Mouse (Mus musculus): ENCODE results near the gene Grid1. TPM values are rescaled to one million over a fixed set of nuclear protein-coding genes. Genes with fewer than 3 reads are reported as not detected.

Gene Grid1
- polyA plus RNA-seq, 1 experiment from 2014 or later = 2.4 TPM

- no peak overlapping the region for H3K4me3 ChIP-seq
- no peak overlapping the region for H3K27ac ChIP-seq
- no peak for ATAC-seq (ENCODE audit: low FRiP score, low read depth)
- no peak overlapping the region for H3K4me2 ChIP-seq (replicated peaks)
- WGBS = 81% methylated on average over 3 of the region's 3 CpGs
- H3K36me3 ChIP-seq = no peaks in the 10 kb centered on the region
- no peak overlapping the region for H3K9ac ChIP-seq
- H3K27me3 ChIP-seq (replicated peaks) = no peaks in the 10 kb centered on the region
- no peaks in the 10 kb centered on the region for H3K9me3 ChIP-seq
- peaks cover 6% of the 10 kb centered on the region; the same call in 1 of the 2 replicates for H3K4me1 ChIP-seq
Measured at GRCm38 (mm10) chr14:34972930-34973329, 153.0 kb downstream of the Grid1 start.

- WGBS = 22% methylated on average over 2 of the region's 2 CpGs
- H3K9ac ChIP-seq = no peak overlapping the region
- H3K9me3 ChIP-seq = no peaks in the 10 kb centered on the region
- no peaks in the 10 kb centered on the region for H3K27me3 ChIP-seq (replicated peaks)
- H3K4me2 ChIP-seq (replicated peaks) = no peak overlapping the region
- no peaks in the 10 kb centered on the region for H3K36me3 ChIP-seq
- no peaks in the 10 kb centered on the region for H3K4me1 ChIP-seq
- H3K27ac ChIP-seq = no peak overlapping the region
- H3K4me3 ChIP-seq = no peak overlapping the region
- no peak for ATAC-seq (ENCODE audit: low FRiP score, low read depth)
Measured at GRCm38 (mm10) chr14:34980756-34981155, 160.8 kb downstream of the Grid1 start.

- Histone ChIP-seq H3K9ac (no peak overlapping the region), H3K27ac (no peak overlapping the region), H3K4me1 (no peaks in the 10 kb centered on the region), H3K9me3 (no peaks in the 10 kb centered on the region), H3K27me3 (replicated peaks) (no peaks in the 10 kb centered on the region), H3K36me3 (no peaks in the 10 kb centered on the region), H3K4me2 (replicated peaks) (no peak overlapping the region), H3K4me3 (no peak overlapping the region)
- WGBS = 72% methylated on average over 5 of the region's 5 CpGs
- ATAC-seq (ENCODE audit: low FRiP score, low read depth) = no peak
Measured at GRCm38 (mm10) chr14:34989131-34989530, 169.2 kb downstream of the Grid1 start.

GRCm38 (mm10) chr14:35006736-35007135 lies 186.8 kb downstream of the Grid1 start:
- no peaks in the 10 kb centered on the region for H3K27me3 ChIP-seq (replicated peaks)
- H3K9me3 ChIP-seq = no peaks in the 10 kb centered on the region
- H3K4me2 ChIP-seq (replicated peaks) = no peak overlapping the region
- H3K4me1 ChIP-seq = peaks cover 5% of the 10 kb centered on the region; the same call in 1 of the 2 replicates
- WGBS = 81% methylated on average over 7 of the region's 7 CpGs
- no peak overlapping the region for H3K9ac ChIP-seq
- H3K4me3 ChIP-seq = no peak overlapping the region
- no peak for ATAC-seq (ENCODE audit: low FRiP score, low read depth)
- no peaks in the 10 kb centered on the region for H3K36me3 ChIP-seq
- no peak overlapping the region for H3K27ac ChIP-seq

- peak; percentile 49 for ATAC-seq (ENCODE audit: low FRiP score, low read depth)
- Histone ChIP-seq H3K36me3 (no peaks in the 10 kb centered on the region), H3K27ac (no peak overlapping the region), H3K9ac (no peak overlapping the region), H3K4me3 (no peak overlapping the region), H3K27me3 (replicated peaks) (no peaks in the 10 kb centered on the region), H3K4me2 (replicated peaks) (no peak overlapping the region), H3K4me1 (peaks cover 5% of the 10 kb centered on the region; the same call in 1 of the 2 replicates), H3K9me3 (no peaks in the 10 kb centered on the region)
- 40% methylated on average over 3 of the region's 3 CpGs for WGBS
Measured at GRCm38 (mm10) chr14:35008674-35009073, 188.8 kb downstream of the Grid1 start.

- Histone ChIP-seq H3K27ac (no peak overlapping the region), H3K9me3 (no peaks in the 10 kb centered on the region), H3K27me3 (replicated peaks) (no peaks in the 10 kb centered on the region), H3K4me3 (no peak overlapping the region), H3K36me3 (no peaks in the 10 kb centered on the region), H3K4me2 (replicated peaks) (no peak overlapping the region), H3K4me1 (peaks cover 5% of the 10 kb centered on the region; the same call in 1 of the 2 replicates), H3K9ac (no peak overlapping the region)
- WGBS = 15% methylated on average over 9 of the region's 9 CpGs
- ATAC-seq (ENCODE audit: low FRiP score, low read depth) = 0 out of 2 replicates have a peak, but pooled peaks have one; percentile 7
Measured at GRCm38 (mm10) chr14:35009074-35009473, 189.2 kb downstream of the Grid1 start.

GRCm38 (mm10) chr14:35026686-35027085 lies 206.8 kb downstream of the Grid1 start:
- Histone ChIP-seq H3K9ac (no peak overlapping the region), H3K4me1 (no peaks in the 10 kb centered on the region), H3K9me3 (0 out of 2 replicates have a peak, but pooled peaks cover 6% of the 10 kb centered on the region), H3K4me3 (no peak overlapping the region), H3K4me2 (replicated peaks) (no peak overlapping the region), H3K27ac (no peak overlapping the region), H3K27me3 (replicated peaks) (no peaks in the 10 kb centered on the region), H3K36me3 (0 out of 2 replicates have a peak, but pooled peaks cover 2% of the 10 kb centered on the region)
- 89% methylated on average over 8 of the region's 8 CpGs for WGBS
- ATAC-seq (ENCODE audit: low FRiP score, low read depth) = no peak

- Histone ChIP-seq H3K27ac (no peak overlapping the region), H3K4me2 (replicated peaks) (no peak overlapping the region), H3K4me3 (no peak overlapping the region), H3K9ac (no peak overlapping the region), H3K36me3 (0 out of 2 replicates have a peak, but pooled peaks cover 2% of the 10 kb centered on the region), H3K27me3 (replicated peaks) (no peaks in the 10 kb centered on the region), H3K9me3 (0 out of 2 replicates have a peak, but pooled peaks cover 6% of the 10 kb centered on the region), H3K4me1 (no peaks in the 10 kb centered on the region)
- 74% methylated on average over 11 of the region's 11 CpGs for WGBS
- ATAC-seq (ENCODE audit: low FRiP score, low read depth) = no peak
Measured at GRCm38 (mm10) chr14:35027501-35028140, 207.7 kb downstream of the Grid1 start.

- WGBS = 98% methylated on average over 2 of the region's 2 CpGs
- Histone ChIP-seq H3K4me1 (no peaks in the 10 kb centered on the region), H3K9ac (no peak overlapping the region), H3K27me3 (replicated peaks) (no peaks in the 10 kb centered on the region), H3K4me3 (no peak overlapping the region), H3K4me2 (replicated peaks) (no peak overlapping the region), H3K9me3 (0 out of 2 replicates have a peak, but pooled peaks cover 6% of the 10 kb centered on the region), H3K36me3 (0 out of 2 replicates have a peak, but pooled peaks cover 2% of the 10 kb centered on the region), H3K27ac (no peak overlapping the region)
- no peak for ATAC-seq (ENCODE audit: low FRiP score, low read depth)
Measured at GRCm38 (mm10) chr14:35029626-35030025, 209.7 kb downstream of the Grid1 start.

- H3K27ac ChIP-seq = no peak overlapping the region
- no peak for ATAC-seq (ENCODE audit: low FRiP score, low read depth)
- H3K4me3 ChIP-seq = no peak overlapping the region
- WGBS = 85% methylated on average over 2 of the region's 2 CpGs
- H3K9ac ChIP-seq = no peak overlapping the region
- no peaks in the 10 kb centered on the region for H3K4me1 ChIP-seq
- 0 out of 2 replicates have a peak, but pooled peaks cover 4% of the 10 kb centered on the region for H3K9me3 ChIP-seq
- no peak overlapping the region for H3K4me2 ChIP-seq (replicated peaks)
- H3K27me3 ChIP-seq (replicated peaks) = no peaks in the 10 kb centered on the region
- 0 out of 2 replicates have a peak, but pooled peaks cover 2% of the 10 kb centered on the region for H3K36me3 ChIP-seq
Measured at GRCm38 (mm10) chr14:35030271-35030670, 210.4 kb downstream of the Grid1 start.

GRCm38 (mm10) chr14:35032283-35032682 lies 212.4 kb downstream of the Grid1 start:
- H3K9ac ChIP-seq = no peak overlapping the region
- no peak overlapping the region for H3K27ac ChIP-seq
- WGBS = 88% methylated on average over 1 of the region's 1 CpGs
- H3K27me3 ChIP-seq (replicated peaks) = no peaks in the 10 kb centered on the region
- no peak for ATAC-seq (ENCODE audit: low FRiP score, low read depth)
- H3K36me3 ChIP-seq = no peaks in the 10 kb centered on the region
- no peak overlapping the region for H3K4me2 ChIP-seq (replicated peaks)
- no peaks in the 10 kb centered on the region for H3K9me3 ChIP-seq
- H3K4me1 ChIP-seq = no peaks in the 10 kb centered on the region
- H3K4me3 ChIP-seq = no peak overlapping the region

- Histone ChIP-seq H3K27me3 (replicated peaks) (no peaks in the 10 kb centered on the region), H3K4me3 (no peak overlapping the region), H3K9ac (no peak overlapping the region), H3K9me3 (no peaks in the 10 kb centered on the region), H3K36me3 (no peaks in the 10 kb centered on the region), H3K27ac (no peak overlapping the region), H3K4me1 (no peaks in the 10 kb centered on the region), H3K4me2 (replicated peaks) (no peak overlapping the region)
- ATAC-seq (ENCODE audit: low FRiP score, low read depth) = no peak
- 58% methylated on average over 5 of the region's 5 CpGs for WGBS
Measured at GRCm38 (mm10) chr14:35044268-35044667, 224.4 kb downstream of the Grid1 start.

All from neural tube, embryonic 12.5 days (tissue).